Mouse (Mus musculus) embryo, embryonic 11 days (tissue): ENCODE data around the gene Jam3.
"Not testable (repeated sequence)": the region's sequence is repeated elsewhere in the genome, so short reads cannot be mapped to it uniquely, and the experiment has no call there.

Source experiments
- DNase-seq: peaks from one replicate; pipeline ENCODE4 v3.0.0-alpha.2; 2015

Jam3 gene

GRCm38 (mm10) chr9:27166981-27167380, 11.8 kb upstream of the Jam3 start:
- DNase-seq: no peak

GRCm38 (mm10) chr9:27165596-27165995, 10.4 kb upstream of the Jam3 start:
- no peak for DNase-seq

GRCm38 (mm10) chr9:27164957-27165356, 9.7 kb upstream of the Jam3 start:
- DNase-seq: no peak

- not testable (repeated sequence) for DNase-seq
Measured at GRCm38 (mm10) chr9:27163661-27164060, 8.4 kb upstream of the Jam3 start.

GRCm38 (mm10) chr9:27153861-27154260, 1.4 kb downstream of the Jam3 start:
- DNase-seq: no peak

- no peak for DNase-seq
Measured at GRCm38 (mm10) chr9:27149836-27150235, 5.4 kb downstream of the Jam3 start.

- DNase-seq: peak; percentile 71
Measured at GRCm38 (mm10) chr9:27148631-27149471, 6.4 kb downstream of the Jam3 start.

- no peak for DNase-seq
Measured at GRCm38 (mm10) chr9:27147946-27148345, 7.3 kb downstream of the Jam3 start.

GRCm38 (mm10) chr9:27146826-27147225, 8.4 kb downstream of the Jam3 start:
- no peak for DNase-seq

GRCm38 (mm10) chr9:27144996-27145395, 10.2 kb downstream of the Jam3 start:
- DNase-seq: no peak

- no peak for DNase-seq
Measured at GRCm38 (mm10) chr9:27144271-27144840, 10.9 kb downstream of the Jam3 start.

- no peak for DNase-seq
Measured at GRCm38 (mm10) chr9:27140432-27141065, 14.7 kb downstream of the Jam3 start.

GRCm38 (mm10) chr9:27136651-27137050, 18.6 kb downstream of the Jam3 start:
- DNase-seq: no peak

GRCm38 (mm10) chr9:27135372-27135771, 19.8 kb downstream of the Jam3 start:
- DNase-seq: no peak

- peak; percentile 56 for DNase-seq
Measured at GRCm38 (mm10) chr9:27134410-27134809, 20.8 kb downstream of the Jam3 start.

GRCm38 (mm10) chr9:27128629-27129028, 26.6 kb downstream of the Jam3 start:
- no peak for DNase-seq

GRCm38 (mm10) chr9:27126543-27126942, 28.7 kb downstream of the Jam3 start:
- DNase-seq: no peak

- no peak for DNase-seq
Measured at GRCm38 (mm10) chr9:27125450-27125849, 29.8 kb downstream of the Jam3 start.

GRCm38 (mm10) chr9:27123947-27124346, 31.3 kb downstream of the Jam3 start:
- DNase-seq: no peak

- no peak for DNase-seq
Measured at GRCm38 (mm10) chr9:27122963-27123362, 32.3 kb downstream of the Jam3 start.

- no peak for DNase-seq
Measured at GRCm38 (mm10) chr9:27122076-27122475, 33.1 kb downstream of the Jam3 start.

- DNase-seq: no peak
Measured at GRCm38 (mm10) chr9:27121254-27121653, 34.0 kb downstream of the Jam3 start.

- no peak for DNase-seq
Measured at GRCm38 (mm10) chr9:27111756-27112155, 43.5 kb downstream of the Jam3 start.

GRCm38 (mm10) chr9:27110681-27111080, 44.5 kb downstream of the Jam3 start:
- DNase-seq: no peak
